Mouse (Mus musculus) cerebellum, adult 9-10 months (tissue): ENCODE results near the gene Tcap.

Source experiments
- DNase-seq: peaks from one replicate; pipeline ENCODE4 v3.0.0; 2022

Tcap gene

GRCm38 (mm10) chr11:98383261-98384030 is at the start of gene Tcap:
Tcap (plus strand) TSS chr11:98383811.
- peak; percentile 80 for DNase-seq

- DNase-seq: peak; percentile 84
These were observed 49.5 kb upstream of the Tcap start for GRCm38 (mm10) chr11:98333981-98334741.

DNA sequence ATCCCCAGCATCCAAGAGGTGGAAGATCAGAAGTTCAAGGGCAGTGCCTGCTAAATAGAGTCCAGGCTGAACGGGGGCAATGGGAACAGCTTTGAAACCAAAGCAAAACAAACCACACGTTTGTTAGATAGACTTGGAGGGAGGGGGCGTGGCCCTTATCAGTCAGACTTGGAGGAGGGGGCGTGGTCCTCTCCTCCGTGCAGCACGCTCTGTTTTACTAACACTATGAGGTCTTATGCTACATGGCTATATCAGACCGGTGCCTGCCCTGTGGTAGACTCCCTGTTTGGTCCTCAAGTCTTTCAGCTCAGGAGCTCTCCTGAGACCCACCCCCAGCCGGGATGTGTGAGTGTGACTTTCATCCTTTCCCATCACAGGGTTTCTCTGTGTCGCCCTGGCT is 48.4 kb upstream of the Tcap start:
- DNase-seq: peak; percentile 68

DNA sequence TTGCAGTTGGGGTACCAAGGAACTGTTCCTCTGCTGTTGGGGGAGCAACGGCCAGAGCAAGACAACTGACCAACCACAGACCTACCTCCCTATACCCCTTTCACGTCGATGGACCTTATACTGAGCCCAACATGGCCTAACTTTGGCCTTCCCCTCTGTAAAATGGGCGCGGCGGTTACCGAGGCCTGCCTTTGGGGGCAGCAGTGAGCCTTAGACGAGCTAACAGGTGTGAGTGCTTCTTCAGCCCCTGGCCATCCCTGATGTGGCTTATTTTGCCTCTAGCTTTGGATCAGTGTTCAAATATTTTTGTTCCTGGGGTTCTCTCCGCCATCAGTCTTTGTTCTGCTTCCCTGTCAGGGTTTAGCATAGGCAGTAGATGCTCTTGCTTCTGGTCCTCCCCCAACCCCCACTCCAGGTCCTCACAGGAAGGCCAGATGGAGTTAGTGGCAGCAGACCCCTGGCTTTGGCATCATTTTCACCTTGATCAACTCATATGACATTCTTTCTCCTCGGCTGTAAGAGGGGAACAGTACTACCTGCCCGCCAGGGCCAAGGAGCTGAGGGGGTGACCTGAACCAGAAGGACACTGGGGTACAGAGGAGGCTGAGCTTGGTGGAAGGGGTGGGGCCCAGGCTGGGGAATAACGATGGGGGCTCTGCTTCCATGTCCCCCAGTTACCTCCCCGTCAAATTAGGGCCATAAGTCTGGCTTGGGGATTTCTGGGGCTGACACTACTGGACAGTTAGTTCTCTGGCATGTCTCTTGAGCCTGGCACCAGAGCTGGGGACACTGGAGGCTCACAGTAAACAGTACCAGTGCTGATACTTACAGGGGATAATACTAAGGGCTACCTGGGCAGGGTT is 47.1 kb upstream of the Tcap start:
- peak; percentile 79 for DNase-seq

- DNase-seq: peak; percentile 90
These were observed 45.1 kb upstream of the Tcap start for GRCm38 (mm10) chr11:98338507-98338961.

DNA sequence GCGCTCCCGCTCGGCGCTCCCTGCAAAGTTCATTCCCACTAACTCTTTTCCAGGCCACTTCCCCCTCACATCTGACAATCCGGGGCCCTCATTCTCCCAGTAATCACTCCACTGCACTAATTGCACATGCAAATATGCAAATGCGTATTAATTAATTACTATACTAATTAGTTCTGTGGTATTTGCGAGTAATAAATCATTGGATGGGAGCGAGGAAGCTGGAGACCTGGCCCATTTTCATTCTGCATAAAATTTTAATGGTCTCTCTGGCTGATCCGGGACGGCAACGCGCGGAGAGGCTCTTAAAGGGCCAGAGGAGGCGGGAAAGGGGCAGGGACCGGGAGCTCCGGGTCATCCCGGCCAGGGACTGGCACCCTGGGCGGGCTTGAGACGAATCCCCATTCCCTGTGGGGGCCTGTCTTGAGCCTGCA is 44.5 kb upstream of the Tcap start:
- peak; percentile 72 for DNase-seq

GRCm38 (mm10) chr11:98339679-98340287 is 43.8 kb upstream of the Tcap start:
- DNase-seq: peak; percentile 70

- peak; percentile 55 for DNase-seq
These were observed 43.0 kb upstream of the Tcap start for GRCm38 (mm10) chr11:98340597-98340996.

DNA sequence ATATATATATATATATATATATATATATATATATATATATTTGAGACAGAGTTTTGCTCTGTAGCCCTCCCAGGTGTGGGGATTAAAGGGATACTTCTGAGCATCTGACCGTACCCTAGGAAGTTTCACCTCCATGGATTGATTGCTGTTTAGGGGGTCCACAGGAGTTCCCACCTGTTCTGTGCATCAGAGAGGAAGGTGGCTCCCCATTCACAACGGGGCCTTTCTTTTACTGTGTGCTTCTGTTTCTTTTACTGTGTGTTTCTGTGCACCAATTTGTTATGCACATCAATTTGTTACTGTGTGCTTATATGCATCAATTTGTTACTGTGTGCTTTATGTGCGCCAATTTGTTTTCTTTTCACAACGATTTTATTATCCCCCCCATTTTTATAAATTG is 42.4 kb upstream of the Tcap start:
- DNase-seq: peak; percentile 52

GRCm38 (mm10) chr11:98342000-98342945 is 41.3 kb upstream of the Tcap start:
- peak; percentile 98 for DNase-seq

DNA sequence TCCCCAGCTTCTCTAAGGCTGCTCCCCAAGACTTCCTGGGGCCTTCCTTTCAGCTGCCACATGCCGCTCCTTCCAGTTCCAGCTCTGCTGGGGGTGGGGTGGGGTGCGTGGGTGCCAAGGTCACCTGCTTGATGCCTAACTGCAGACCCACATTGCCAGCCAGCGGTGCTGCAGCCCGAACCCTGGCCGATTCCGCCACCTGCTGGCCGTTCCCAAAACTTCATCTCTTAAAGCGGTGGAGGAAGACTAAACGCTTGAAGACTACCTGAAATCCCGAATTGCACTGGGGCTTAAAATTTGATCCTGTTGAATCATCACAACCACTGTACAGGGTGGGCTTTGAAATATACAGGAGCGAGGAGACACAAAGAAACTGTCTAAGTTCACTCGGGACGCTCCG is 38.4 kb upstream of the Tcap start:
- peak; percentile 94 for DNase-seq

GRCm38 (mm10) chr11:98346168-98346567 is 37.4 kb upstream of the Tcap start:
- no peak for DNase-seq

DNA sequence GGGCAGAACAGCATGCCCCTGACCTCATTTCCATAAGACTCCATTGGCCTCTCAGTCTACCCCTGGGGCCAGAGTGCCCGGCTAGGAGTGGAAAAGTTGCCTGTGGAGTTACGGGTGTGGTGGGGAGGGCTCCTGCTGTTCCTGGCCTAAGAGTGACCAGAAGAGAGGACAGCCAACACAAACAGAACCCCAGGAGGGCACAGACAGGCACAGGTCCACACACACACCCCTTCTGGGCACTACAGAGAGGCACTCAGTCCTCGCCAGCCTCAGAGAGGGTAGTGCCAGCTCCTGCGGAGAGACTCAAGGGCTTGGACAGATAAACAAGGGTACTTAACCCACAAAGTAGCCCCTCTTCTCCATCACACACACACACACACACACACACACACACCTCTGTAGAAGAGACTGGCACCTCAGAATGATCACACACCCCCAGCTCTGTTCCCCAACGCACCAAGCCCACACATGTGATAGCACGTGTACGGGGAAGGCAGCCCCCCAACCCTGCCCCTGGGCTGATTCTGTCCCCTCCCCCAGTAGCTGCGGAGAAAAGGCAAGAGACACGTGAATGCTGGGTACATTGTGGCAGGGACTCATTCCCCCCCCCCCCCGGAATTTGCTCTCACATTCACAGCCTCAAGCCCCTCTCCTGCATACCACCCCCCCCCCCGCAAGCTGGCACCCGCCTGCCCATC is 36.1 kb upstream of the Tcap start:
- peak; percentile 70 for DNase-seq

DNA sequence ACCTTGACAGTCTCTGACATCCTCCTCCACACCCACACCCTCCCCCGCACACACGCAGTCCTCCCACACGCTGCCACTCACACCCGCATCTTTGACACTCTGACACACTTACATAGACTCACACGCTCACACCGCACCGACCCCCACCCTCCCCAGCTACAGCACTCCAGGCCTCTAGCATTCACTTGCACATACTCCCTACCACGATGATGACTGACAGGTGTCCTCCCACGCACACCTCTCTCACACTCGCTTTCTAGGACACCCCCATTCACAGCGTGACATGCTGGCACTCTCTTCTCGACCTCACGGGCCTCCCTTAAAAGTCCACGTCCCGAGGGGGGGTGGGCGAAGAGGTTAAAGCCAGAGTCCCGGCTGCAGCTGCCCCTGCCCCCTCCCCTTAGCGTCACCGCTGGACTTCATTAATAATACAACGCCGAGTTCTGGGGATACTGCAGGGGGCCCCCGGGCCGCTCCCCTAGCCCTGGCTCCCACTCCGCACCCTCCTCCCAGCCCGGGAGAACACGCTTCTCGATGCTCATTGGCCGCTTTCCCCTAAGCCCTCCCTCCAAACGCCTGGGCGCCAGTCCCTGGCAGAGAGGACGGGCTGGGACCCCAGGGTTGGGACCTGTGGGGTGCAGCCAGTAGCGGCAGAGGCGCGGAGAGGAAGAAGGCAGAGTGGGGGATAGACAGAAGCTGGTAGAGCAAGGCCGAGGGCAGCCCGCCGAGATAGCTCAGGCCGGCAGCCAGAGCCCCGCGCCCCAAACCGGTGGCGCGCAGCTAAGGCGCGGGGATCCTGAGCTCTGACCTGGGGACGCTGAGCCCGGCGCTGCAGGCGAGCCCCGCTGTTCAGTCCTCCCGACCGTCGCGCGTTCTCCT is 35.3 kb upstream of the Tcap start, which contains the start of gene Ppp1r1b:
Gene Ppp1r1b, plus strand, starts transcription at position 322 of the 879 bp plus-strand sequence.
- peak; percentile 77 for DNase-seq

DNA sequence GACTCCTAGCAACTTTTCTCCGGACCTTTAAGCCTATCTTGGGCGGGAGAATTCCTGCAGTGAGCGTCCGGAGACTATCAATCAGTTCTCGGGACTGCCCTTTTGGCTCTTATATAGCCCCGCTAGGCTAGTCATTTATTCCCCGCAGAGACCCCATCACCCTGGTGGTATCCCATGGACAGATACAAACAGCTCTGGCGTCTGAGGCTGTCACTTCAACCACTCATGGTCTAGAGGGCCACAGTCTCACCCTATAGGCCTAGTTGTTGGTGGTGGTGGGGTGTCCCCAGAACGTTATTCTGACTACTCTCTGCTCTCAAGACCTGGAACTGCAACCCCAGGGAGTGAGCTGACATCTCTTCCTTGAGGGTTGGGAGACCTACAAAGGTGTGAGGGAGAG is 34.3 kb upstream of the Tcap start:
- no peak for DNase-seq

GRCm38 (mm10) chr11:98352272-98352990 is 31.2 kb upstream of the Tcap start:
- no peak for DNase-seq

- DNase-seq: no peak
These were observed 29.9 kb upstream of the Tcap start for GRCm38 (mm10) chr11:98353651-98354211.

- no peak for DNase-seq
These were observed 29.2 kb upstream of the Tcap start for GRCm38 (mm10) chr11:98354445-98354844.
